Mouse (Mus musculus) heart, embryonic 16.5 days (tissue): ENCODE measurements around the gene Gm49711. TPM values are rescaled to one million over a fixed set of nuclear protein-coding genes. Genes with fewer than 3 reads are reported as not detected.

ENCODE experiments used
- ATAC-seq: fragments of 200-750 bp; cut with Nextera tagmentation; replicated peaks from 2 replicates; pipeline ENCODE4 v1.8.0; 2017; ENCODE audit warnings: moderate number of reproducible peaks; ENCODE audit not compliant: insufficient read depth, low FRiP score; ENCODE audit errors: extremely low read depth
- H3K27ac ChIP-seq: fragments of 300-500 bp; sonication (generic); 2 replicates; pipeline ENCODE4 v1.5.1; 2014; ENCODE audit warnings: mild to moderate bottlenecking, low read length, control low read depth, moderate library complexity
- H3K27me3 ChIP-seq: fragments of 300-500 bp; sonication (generic); 2 replicates; pipeline ENCODE4 v1.6.1; 2014; ENCODE audit warnings: low read length, mixed read lengths; ENCODE audit not compliant: control insufficient read depth, insufficient read depth
- H3K36me3 ChIP-seq: fragments of 300-500 bp; sonication (generic); 2 replicates; pipeline ENCODE4 v1.6.1; 2014; ENCODE audit not compliant: control insufficient read depth, insufficient read depth
- H3K4me1 ChIP-seq: fragments of 300-500 bp; sonication (generic); 2 replicates; pipeline ENCODE4 v1.6.1; 2014; ENCODE audit warnings: low read length, mixed read lengths; ENCODE audit not compliant: control insufficient read depth, insufficient read depth
- H3K4me2 ChIP-seq: fragments of 300-500 bp; sonication (generic); 2 replicates; pipeline ENCODE4 v1.6.1; 2014; ENCODE audit warnings: low read depth, mild to moderate bottlenecking, control low read depth, low read length
- H3K4me3 ChIP-seq: fragments of 300-500 bp; sonication (generic); 2 replicates; pipeline ENCODE4 v1.5.1; 2014; ENCODE audit warnings: mild to moderate bottlenecking, control low read depth, low read length
- H3K9ac ChIP-seq: fragments of 300-500 bp; sonication (generic); 2 replicates; pipeline ENCODE4 v1.6.1; 2014; ENCODE audit warnings: low read length, control low read depth
- H3K9me3 ChIP-seq: fragments of 300-500 bp; sonication (generic); replicated peaks from 2 replicates; pipeline ENCODE4 v1.6.1; 2016; ENCODE audit warnings: low read length; ENCODE audit not compliant: control insufficient read depth
- WGBS: fragments of 180-500 bp; shearing (Covaris S2); extraction: QIAGEN DNeasy Blood & Tissue Kit; methylation state at CpG from one replicate; pipeline ENCODE4 v1.1.7; 2014; 5-methylcytosine and 5-hydroxymethylcytosine counted together
- polyA plus RNA-seq: library from polyadenylated mRNA; unstranded; fragments of >200 nt; fragmentation: Nextera tagmentation; extraction: Ambion mirVana; gene quantifications from 2 replicates; pipeline ENCODE4 v1.2.1, GENCODE M21; 2015

The Gm49711 gene
- polyA plus RNA-seq, 1 experiment from 2014 or later = not detected

- Histone ChIP-seq H3K9ac (peak overlapping the region; percentile 93), H3K4me2 (peak overlapping the region; percentile 93), H3K36me3 (peaks cover 13% of the 10 kb centered on the region), H3K27ac (peak overlapping the region; percentile 73), H3K4me3 (peak overlapping the region; percentile 97), H3K4me1 (peaks cover 16% of the 10 kb centered on the region), H3K27me3 (no peaks in the 10 kb centered on the region), H3K9me3 (peaks cover 4% of the 10 kb centered on the region)
- WGBS = 3% methylated on average over 53 of the region's 63 CpGs
- peak; percentile 8; the same call in 1 of the 2 replicates for ATAC-seq
These were observed 816 bp downstream of the Gm49711 start for GRCm38 (mm10) chr16:92058644-92059620.

- no peaks in the 10 kb centered on the region for H3K27me3 ChIP-seq
- no peak for ATAC-seq
- peaks cover 19% of the 10 kb centered on the region for H3K4me1 ChIP-seq
- WGBS = 75% methylated on average over 3 of the region's 3 CpGs
- H3K4me2 ChIP-seq = peak overlapping the region; percentile 93
- 0 out of 2 replicates have a peak overlapping the region, but pooled peaks have one; percentile 3 for H3K4me3 ChIP-seq
- H3K27ac ChIP-seq = no peak overlapping the region
- H3K9ac ChIP-seq = no peak overlapping the region
- peaks cover 13% of the 10 kb centered on the region for H3K36me3 ChIP-seq
- no peaks in the 10 kb centered on the region for H3K9me3 ChIP-seq
These were observed 2.1 kb downstream of the Gm49711 start for GRCm38 (mm10) chr16:92060213-92060612.

DNA sequence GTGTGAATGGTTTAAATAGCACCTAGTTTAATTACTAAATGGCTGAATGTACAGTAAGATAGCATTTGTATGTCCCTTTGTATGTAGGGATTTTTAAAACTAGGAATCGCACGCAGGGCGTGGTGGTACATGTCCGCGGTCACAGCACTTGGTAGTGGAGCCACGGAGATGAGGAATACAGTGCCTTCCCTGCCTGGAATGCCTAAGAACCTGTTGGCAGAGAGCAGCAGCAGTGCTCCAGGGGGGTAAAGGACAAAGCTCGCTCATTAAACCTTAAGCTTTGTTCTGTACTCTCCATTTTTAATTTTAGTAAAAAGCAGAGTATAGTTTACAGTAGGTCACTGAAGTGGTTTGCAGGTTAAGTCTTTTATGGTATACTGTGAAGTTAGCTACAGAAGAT, 3.5 kb downstream of the Gm49711 start:
- Histone ChIP-seq H3K27me3 (no peaks in the 10 kb centered on the region), H3K27ac (no peak overlapping the region), H3K4me2 (no peak overlapping the region), H3K9ac (no peak overlapping the region), H3K9me3 (no peaks in the 10 kb centered on the region), H3K4me3 (no peak overlapping the region), H3K36me3 (peaks cover 13% of the 10 kb centered on the region), H3K4me1 (peaks cover 16% of the 10 kb centered on the region)
- no peak for ATAC-seq
- 90% methylated on average over 7 of the region's 7 CpGs for WGBS

DNA sequence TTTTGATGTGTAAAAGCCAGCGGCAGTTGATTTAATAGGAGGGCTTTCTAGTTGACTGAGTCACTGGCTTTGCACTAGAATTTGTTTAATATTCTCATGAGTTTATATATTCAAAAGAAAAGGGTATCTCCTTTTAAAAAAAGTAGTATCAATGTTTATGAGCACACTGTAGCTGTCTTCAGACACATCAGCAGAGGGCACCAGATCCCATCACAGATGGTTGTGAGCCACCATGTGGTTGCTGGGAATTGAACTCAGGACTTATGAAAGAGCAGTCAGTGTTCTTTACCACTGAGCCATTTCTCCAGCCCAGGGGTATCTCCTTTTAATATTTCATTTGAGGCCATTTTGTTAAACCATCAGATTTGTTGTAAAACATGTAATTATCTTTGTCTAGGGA, 4.7 kb downstream of the Gm49711 start:
- no peak overlapping the region for H3K27ac ChIP-seq
- ATAC-seq = no peak
- no peaks in the 10 kb centered on the region for H3K9me3 ChIP-seq
- peaks cover 12% of the 10 kb centered on the region for H3K4me1 ChIP-seq
- no peak overlapping the region for H3K4me2 ChIP-seq
- H3K9ac ChIP-seq = no peak overlapping the region
- no peaks in the 10 kb centered on the region for H3K27me3 ChIP-seq
- H3K36me3 ChIP-seq = peaks cover 19% of the 10 kb centered on the region
- no peak overlapping the region for H3K4me3 ChIP-seq
- 95% methylated on average over 1 of the region's 1 CpGs for WGBS

DNA sequence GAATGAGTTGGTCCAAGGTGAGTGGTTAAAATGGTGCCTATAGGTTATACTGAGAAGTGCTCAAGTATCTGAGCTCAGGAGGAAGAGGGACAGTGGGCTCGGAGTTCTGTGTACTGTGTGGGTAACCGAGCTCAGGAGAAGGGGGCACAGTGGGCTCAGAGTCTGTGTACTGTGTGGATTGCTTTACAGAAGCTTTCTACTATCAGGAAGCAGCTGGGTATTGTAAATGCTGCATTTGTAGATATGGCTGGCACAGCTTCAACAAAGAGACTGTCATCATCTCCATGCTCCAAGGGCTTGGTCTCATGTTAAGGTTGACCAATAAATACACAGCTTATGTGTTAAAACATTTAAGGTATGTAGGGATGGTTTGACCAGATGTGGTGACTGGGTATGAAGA, 6.7 kb downstream of the Gm49711 start:
- Histone ChIP-seq H3K4me2 (no peak overlapping the region), H3K9ac (no peak overlapping the region), H3K9me3 (no peaks in the 10 kb centered on the region), H3K4me3 (no peak overlapping the region), H3K27me3 (no peaks in the 10 kb centered on the region), H3K27ac (no peak overlapping the region), H3K4me1 (peaks cover 8% of the 10 kb centered on the region), H3K36me3 (peaks cover 23% of the 10 kb centered on the region)
- no peak for ATAC-seq
- 75% methylated on average over 2 of the region's 2 CpGs for WGBS

- H3K27me3 ChIP-seq = no peaks in the 10 kb centered on the region
- H3K36me3 ChIP-seq = peaks cover 14% of the 10 kb centered on the region
- H3K4me2 ChIP-seq = no peak overlapping the region
- H3K4me1 ChIP-seq = no peaks in the 10 kb centered on the region
- no peaks in the 10 kb centered on the region for H3K9me3 ChIP-seq
- no peak overlapping the region for H3K9ac ChIP-seq
- 79% methylated on average over 8 of the region's 8 CpGs for WGBS
- ATAC-seq = no peak
- no peak overlapping the region for H3K27ac ChIP-seq
- no peak overlapping the region for H3K4me3 ChIP-seq
These were observed 12.2 kb downstream of the Gm49711 start for GRCm38 (mm10) chr16:92070338-92070737.

- no peaks in the 10 kb centered on the region for H3K9me3 ChIP-seq
- no peaks in the 10 kb centered on the region for H3K27me3 ChIP-seq
- 91% methylated on average over 8 of the region's 8 CpGs for WGBS
- H3K4me1 ChIP-seq = no peaks in the 10 kb centered on the region
- H3K4me2 ChIP-seq = no peak overlapping the region
- H3K4me3 ChIP-seq = no peak overlapping the region
- ATAC-seq = no peak
- H3K9ac ChIP-seq = no peak overlapping the region
- H3K27ac ChIP-seq = no peak overlapping the region
- peaks cover 18% of the 10 kb centered on the region for H3K36me3 ChIP-seq
These were observed 18.7 kb downstream of the Gm49711 start for GRCm38 (mm10) chr16:92076797-92077196.

GRCm38 (mm10) chr16:92083771-92084453, 25.8 kb downstream of the Gm49711 start:
- H3K4me2 ChIP-seq = no peak overlapping the region
- H3K36me3 ChIP-seq = peaks cover 10% of the 10 kb centered on the region
- H3K27ac ChIP-seq = no peak overlapping the region
- H3K27me3 ChIP-seq = no peaks in the 10 kb centered on the region
- H3K4me1 ChIP-seq = no peaks in the 10 kb centered on the region
- no peak for ATAC-seq
- H3K4me3 ChIP-seq = no peak overlapping the region
- WGBS = 81% methylated on average over 10 of the region's 10 CpGs
- H3K9me3 ChIP-seq = no peaks in the 10 kb centered on the region
- H3K9ac ChIP-seq = no peak overlapping the region

DNA sequence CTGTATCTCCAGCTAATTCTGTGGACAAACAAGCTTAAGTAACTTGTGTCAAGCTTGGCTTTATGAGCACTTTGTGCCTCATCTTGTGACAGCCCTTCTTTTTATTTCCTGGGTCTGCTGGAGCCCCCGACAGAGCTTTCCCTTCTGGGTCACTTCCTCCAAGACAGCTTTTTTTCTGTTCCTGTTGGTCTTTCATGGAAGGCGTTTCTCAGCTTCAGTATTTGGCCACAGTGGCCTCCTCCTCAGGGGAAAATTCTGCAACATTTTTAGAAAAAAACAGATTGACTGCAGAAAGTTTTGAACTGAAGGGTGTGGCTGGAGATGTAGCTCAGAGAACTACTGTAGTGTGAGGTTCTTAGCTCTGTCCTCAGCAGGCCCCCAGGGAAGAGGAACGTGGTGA, 31.1 kb downstream of the Gm49711 start:
- no peak overlapping the region for H3K9ac ChIP-seq
- H3K36me3 ChIP-seq = no peaks in the 10 kb centered on the region
- no peaks in the 10 kb centered on the region for H3K4me1 ChIP-seq
- no peaks in the 10 kb centered on the region for H3K9me3 ChIP-seq
- 56% methylated on average over 3 of the region's 3 CpGs for WGBS
- H3K4me3 ChIP-seq = no peak overlapping the region
- no peak for ATAC-seq
- no peak overlapping the region for H3K4me2 ChIP-seq
- no peaks in the 10 kb centered on the region for H3K27me3 ChIP-seq
- no peak overlapping the region for H3K27ac ChIP-seq
